Mouse (Mus musculus): ENCODE measurements around the gene Inppl1.

Inppl1 gene

GRCm38 (mm10) chr7:101772687-101773086 is 65.3 kb downstream of the Inppl1 start:
- intact Hi-C loops (cut with DNase I), result no loop called here

Small RNA genes within 50 kb of the gene (microRNA-seq; reads per million reads assigned to microRNA genes)
- gene Gm22655, result 0 reads per million in 2 experiments

Data from adrenal gland (tissue).